Mouse (Mus musculus) adrenal gland, adult 8-10 months (tissue): ENCODE results near the gene Acer2. TPM values are rescaled to one million over a fixed set of nuclear protein-coding genes. Genes with fewer than 3 reads are reported as not detected.
"Not testable (repeated sequence)": the region's sequence is repeated elsewhere in the genome, so short reads cannot be mapped to it uniquely, and the experiment has no call there.

ENCODE experiments used
- DNase-seq: peaks from one replicate; pipeline ENCODE4 v3.0.0; 2022
- total RNA-seq, 4 experiments: library from RNA; stranded (reverse); gene quantifications; 2 replicates each; pipeline ENCODE4 v1.2.4; 2022

The Acer2 gene
- total RNA-seq, result 10 to 100 TPM; 12.0 to 18.3 (median 16.9) TPM

- DNase-seq, result peak; percentile 92
Measured at GRCm38 (mm10) chr4:86874146-86874847, at the start of gene Acer2. Gene Acer2 (plus strand): TSS chr4:86874396.

GRCm38 (mm10) chr4:86825143-86825542 lies 49.1 kb upstream of the Acer2 start:
- no peak for DNase-seq

DNA sequence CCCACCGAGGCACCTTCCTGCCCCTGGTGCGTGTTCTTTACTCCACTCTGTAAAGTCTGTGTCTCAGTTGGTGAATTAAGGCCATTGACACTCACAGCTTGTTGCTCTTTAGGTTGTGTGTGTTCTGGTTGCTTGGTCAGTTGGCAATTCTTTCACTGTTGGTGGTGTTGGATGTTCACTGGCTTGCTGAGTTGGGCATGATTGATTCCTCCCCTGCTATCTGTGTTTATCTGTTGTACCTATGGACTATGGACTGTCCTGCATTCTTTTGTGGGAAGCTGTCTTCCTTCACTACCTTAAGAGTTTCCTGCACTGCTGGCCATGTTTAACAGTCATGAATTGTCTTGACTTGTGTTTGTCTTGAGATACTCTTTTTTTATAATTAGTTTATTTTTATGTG lies 42.3 kb upstream of the Acer2 start:
- DNase-seq, result no peak

DNA sequence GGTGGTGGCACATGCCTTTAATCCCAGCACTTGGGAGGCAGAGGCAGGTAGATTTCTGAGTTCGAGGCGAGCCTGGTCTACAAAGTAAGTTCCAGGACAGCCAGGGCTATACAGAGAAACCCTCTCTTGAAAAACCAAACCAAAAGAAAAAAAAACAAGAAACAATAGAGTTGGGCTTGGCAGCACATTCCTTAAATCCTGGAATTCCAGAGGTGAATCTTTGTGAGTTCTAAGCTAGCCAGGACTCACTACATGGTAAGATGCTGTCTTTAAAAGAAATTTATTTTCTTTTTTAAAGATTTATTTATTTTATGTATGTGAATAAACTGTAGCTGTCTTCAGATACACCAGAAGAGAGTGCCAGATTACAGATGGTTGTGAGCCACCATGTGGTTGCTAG lies 33.1 kb upstream of the Acer2 start:
- DNase-seq, result not testable (repeated sequence)

DNA sequence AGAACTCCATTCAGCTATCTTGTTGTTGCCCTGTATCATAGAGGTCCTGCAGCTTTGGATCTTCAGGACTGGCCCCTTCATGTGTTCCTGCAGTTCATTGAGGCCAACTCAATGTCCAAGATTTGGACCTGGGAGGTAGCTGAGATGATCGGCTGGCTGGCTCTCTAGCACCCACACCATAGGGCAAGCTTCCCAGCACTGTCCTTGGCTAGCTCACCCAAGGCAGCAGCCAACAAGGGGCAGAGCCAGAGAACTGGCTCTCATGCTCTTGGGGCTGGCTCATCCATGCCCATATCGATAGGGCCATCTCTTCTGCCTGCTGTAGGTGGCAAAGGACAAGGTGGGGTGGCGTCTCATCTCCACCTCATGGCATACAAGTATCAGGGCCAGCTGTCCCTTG lies 28.8 kb upstream of the Acer2 start:
- no peak for DNase-seq

DNA sequence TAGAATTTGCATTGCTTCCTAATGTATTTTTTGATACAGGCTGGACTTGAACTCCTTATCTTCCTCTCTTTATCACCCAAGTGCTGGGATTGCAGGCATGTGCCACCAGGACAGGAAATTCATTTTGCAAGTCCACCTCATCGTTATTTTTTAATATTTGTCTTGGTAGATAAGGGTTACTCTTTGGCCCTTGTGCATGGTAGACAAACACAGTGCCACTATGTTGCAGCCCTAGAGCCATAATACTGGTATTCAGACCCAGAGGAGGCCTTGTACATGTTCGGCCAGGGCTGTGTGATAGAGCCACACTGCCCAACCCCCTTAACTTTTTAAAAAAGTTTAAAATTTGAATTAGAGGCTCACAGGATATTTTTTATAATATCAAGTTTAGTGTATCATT lies 26.9 kb upstream of the Acer2 start:
- DNase-seq, result no peak

- DNase-seq, result no peak
Measured at GRCm38 (mm10) chr4:86851331-86851730, 22.9 kb upstream of the Acer2 start.

- DNase-seq, result no peak
Measured at GRCm38 (mm10) chr4:86852018-86852417, 22.2 kb upstream of the Acer2 start.

- DNase-seq, result no peak
Measured at GRCm38 (mm10) chr4:86852813-86853590, 21.2 kb upstream of the Acer2 start.

GRCm38 (mm10) chr4:86856304-86857112 lies 17.7 kb upstream of the Acer2 start:
- peak; percentile 24 for DNase-seq

DNA sequence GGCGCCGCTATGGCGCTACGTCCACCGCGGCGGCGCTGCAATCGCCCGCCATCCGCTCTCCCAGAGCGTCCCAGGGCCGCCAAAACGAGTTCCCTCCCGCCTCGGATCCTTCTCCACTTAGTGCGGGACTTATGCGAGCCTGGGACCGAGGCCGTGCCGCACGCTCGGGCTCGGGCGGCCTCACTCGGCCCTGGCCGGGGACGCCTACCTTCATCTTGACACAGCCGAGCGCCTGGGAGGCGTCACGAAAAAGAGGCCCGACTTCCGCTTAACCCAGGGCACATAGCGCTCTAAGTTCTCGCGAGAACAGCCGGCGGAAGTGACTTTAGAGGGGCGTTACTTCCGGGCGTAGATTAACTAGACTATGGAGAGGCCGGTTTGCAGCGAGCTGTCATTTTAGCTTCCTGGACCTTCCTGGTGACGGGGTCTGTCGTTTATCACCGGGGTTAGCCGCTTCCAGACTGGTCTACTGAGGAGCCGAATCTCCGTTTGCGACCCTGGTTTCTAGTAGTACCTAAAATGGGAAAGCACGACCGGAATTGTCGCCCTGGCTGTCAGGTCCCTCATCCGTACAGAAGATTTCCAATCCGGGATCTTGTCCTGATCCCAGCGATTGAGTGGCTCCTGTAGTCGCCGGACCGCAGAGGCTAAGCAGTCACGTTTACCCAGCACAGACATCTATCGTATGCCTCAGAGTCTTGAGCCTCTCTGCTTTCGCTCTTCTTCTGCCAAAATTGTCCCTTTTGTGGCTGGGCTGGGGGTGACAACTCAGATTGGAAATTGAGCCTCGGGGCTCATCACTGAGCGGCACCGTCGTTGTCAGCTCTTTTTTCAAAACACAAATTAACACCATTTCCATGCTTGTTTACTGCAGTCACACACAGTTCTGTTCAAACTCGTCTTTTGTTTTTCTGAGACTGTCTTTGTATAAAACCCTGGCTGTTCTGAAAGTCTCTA lies 16.8 kb upstream of the Acer2 start, which contains the start of gene Rps6:
TSS of gene Rps6 (minus strand) at position 300 of the 957 bp plus-strand sequence.
- DNase-seq, result peak; percentile 95

DNA sequence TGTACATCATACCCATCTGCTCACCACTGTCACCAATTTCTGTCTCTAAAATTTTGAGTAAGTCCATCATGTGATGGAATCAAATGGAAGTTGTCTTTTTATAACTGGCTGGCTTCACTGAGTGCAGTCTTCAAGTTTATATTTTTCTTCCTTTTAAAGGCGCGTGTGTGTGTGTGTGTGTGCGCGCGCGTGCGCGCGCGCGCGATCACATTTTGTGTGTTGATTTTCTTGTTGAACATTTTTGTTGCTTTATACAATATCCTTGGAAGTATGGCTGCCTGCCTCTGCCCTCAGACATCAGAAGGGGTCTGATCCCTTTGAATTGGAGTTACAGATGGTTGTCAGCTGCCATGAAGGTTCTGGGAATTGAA lies 16.1 kb upstream of the Acer2 start:
- DNase-seq, result no peak

GRCm38 (mm10) chr4:86864087-86864486 lies 10.1 kb upstream of the Acer2 start:
- DNase-seq, result no peak

GRCm38 (mm10) chr4:86871988-86872387 lies 2.2 kb upstream of the Acer2 start:
- no peak for DNase-seq

GRCm38 (mm10) chr4:86873072-86873471 lies 1.1 kb upstream of the Acer2 start:
- no peak for DNase-seq

GRCm38 (mm10) chr4:86879477-86879876 lies 5.3 kb downstream of the Acer2 start:
- no peak for DNase-seq

- DNase-seq, result no peak
Measured at GRCm38 (mm10) chr4:86881178-86881577, 7.0 kb downstream of the Acer2 start.

DNA sequence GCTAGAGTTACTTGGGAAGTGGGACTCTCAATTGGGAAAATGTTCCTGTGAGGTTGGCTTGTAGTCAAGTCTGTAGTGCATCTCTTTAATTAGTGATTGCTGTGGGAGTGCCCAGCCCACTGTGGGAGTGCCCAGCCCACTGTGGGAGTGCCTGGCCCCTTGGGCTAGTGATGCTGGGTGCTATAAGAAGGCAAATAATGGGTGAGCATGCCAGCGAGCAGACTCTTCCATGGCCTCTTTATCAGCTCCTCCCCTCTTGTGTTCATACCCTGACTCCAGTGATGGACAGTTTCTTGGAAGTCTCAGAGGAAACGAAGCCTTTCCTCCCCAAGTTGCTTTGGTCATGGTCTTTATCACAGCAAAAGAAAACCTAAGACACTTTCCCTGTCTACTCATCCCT lies 8.2 kb downstream of the Acer2 start:
- no peak for DNase-seq

DNA sequence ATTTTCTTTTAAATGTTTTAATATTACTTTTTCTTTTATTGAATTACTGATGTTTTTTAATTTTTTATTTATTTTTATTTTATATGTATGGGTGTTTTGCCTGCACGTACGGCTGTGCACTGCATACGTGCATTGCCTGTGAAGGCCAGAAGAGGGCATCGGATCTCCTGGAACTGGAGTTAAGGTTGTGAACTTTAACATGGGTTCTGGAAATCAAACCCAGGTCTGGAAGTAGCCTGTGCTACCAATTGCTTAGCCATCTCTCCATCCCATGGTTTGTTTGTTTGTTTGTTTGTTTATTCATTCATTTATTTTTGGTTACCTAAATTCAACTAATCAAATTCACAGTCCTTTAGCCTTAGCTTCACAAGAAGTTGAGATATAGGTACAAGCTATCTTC lies 10.7 kb downstream of the Acer2 start:
- no peak for DNase-seq

- no peak for DNase-seq
Measured at GRCm38 (mm10) chr4:86885790-86886159, 11.6 kb downstream of the Acer2 start.

DNA sequence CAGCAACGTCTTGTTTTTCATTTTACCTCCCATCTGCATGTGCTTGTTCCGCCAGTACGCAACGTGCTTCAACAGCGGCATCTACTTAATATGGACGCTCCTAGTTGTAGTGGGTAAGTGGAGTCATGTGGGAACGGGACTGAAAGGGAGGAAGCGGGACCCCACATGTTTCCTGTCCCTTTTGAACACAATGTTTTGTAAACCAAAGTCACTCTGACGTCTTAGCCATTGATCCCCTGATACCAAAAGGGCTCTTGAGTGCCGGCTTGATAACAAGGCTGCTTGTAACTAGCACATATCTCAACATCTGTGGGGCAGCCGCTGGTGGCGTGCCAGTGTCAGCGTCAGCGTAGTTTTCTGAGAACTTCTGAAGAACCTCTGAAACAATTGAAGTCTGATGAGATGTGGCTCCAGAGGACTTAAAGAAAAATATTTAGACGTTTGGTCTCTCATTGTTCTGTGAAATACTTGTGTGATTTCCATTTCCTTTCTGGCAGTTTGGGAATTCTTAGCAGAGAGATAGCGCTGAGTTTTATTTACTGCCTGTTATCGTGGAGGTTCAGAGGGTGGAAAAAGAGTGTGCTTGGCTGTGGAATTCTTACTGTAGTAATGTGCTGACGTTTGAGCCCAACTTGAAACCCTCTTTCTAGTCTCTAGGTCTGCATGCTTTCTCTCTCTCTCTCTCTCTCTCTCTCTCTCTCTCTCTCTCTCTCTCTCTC lies 12.1 kb downstream of the Acer2 start:
- DNase-seq, result peak; percentile 37
